Mouse (Mus musculus): ENCODE measurements around the gene Ubc. TPM values are rescaled to one million over a fixed set of nuclear protein-coding genes. Genes with fewer than 3 reads are reported as not detected.
A peak's percentile ranks its signal among the peaks of the same experiment; 100 is the strongest.
"Not testable (repeated sequence)": the region's sequence is repeated elsewhere in the genome, so short reads cannot be mapped to it uniquely, and the experiment has no call there.

The Ubc gene
- polyA plus RNA-seq, 1 experiment from 2014 or later: 840 TPM

DNA sequence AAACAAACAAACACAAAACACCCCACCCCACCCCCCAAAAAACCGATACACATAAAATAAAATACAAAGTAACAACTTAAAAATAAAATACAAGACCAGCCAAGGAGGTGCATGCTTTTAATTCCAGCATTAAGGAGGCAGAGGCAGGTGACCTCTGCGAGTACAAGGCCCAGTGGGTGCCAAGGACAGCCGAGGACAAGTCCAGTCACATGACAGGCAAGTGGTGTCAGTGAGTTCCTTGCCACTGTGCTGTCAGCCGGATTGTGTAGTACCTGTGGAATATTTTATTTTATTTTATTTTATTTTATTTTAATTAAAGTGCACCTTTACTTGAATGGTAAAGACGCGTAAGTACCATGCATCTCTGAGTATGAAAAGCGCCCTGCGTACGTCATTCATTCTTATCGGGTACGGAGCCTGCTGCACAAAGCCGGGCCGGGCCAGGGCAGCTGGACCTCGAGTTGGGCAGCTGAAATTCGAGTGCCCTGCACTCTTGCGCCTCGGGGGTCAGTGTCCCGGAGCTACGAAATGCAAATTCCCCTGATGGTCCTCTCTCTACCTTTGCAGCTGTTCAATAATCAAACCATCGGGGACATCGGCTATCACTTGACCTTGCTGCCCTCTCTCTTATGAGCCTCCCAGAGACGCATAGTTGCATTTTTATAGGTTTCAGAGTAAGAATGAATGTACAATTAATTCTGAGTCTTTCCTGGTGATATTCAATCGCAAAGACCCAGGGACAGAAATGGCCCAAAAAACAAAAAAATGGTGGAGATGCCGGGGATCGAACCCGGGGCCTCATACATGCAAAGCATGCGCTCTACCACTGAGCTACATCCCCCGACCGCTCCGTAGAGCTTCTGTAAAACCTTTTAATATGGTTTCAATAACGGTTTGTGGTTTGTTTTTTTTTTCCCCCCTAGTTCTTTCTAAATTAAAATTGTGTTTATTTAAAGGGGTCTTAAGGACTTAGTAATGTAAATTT is 13.8 kb upstream of the Ubc start:
- H3K27me3 ChIP-seq (replicated peaks): no peaks in the 10 kb centered on the region
- H3K9ac ChIP-seq: peak overlapping the region; percentile 69
- no peaks in the 10 kb centered on the region for H3K9me3 ChIP-seq (replicated peaks)
- ATAC-seq (ENCODE audit: insufficient number of reproducible peaks, low FRiP score): peak; percentile 49
- WGBS: 11% methylated on average over 31 of the region's 31 CpGs
- H3K4me2 ChIP-seq: peak overlapping the region; percentile 80
- no peaks in the 10 kb centered on the region for H3K36me3 ChIP-seq
- H3K27ac ChIP-seq (ENCODE audit: poor library complexity, severe bottlenecking): peak overlapping the region; percentile 64; the same call in 1 of the 2 replicates
- H3K4me3 ChIP-seq: peak overlapping the region; percentile 52
- peaks cover 17% of the 10 kb centered on the region for H3K4me1 ChIP-seq (replicated peaks)

DNA sequence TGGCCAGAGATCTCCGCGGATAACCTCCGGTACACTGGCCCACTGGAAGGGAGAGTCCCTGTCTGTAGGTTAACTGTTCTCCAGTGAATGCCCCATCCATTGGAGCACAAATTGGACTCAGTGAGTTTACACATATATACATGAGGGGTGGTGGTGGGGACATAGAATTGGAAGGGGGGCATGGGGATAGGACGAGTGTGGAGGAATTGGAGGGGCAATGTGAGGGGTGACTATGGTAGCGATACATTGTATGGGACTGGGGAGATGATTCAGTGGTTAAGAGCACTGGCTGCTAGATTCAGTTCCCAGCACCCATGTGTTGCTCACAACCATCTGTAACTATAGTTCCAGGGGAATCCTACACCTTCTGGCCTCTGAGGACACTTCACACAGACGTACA is 13.0 kb upstream of the Ubc start:
- H3K9me3 ChIP-seq (replicated peaks): no peaks in the 10 kb centered on the region
- no peak for ATAC-seq (ENCODE audit: insufficient number of reproducible peaks, low FRiP score)
- WGBS: 53% methylated on average over 6 of the region's 6 CpGs
- H3K4me3 ChIP-seq: no peak overlapping the region
- H3K9ac ChIP-seq: no peak overlapping the region
- no peaks in the 10 kb centered on the region for H3K36me3 ChIP-seq
- no peaks in the 10 kb centered on the region for H3K27me3 ChIP-seq (replicated peaks)
- H3K4me1 ChIP-seq (replicated peaks): peaks cover 14% of the 10 kb centered on the region
- H3K4me2 ChIP-seq: no peak overlapping the region
- 0 out of 2 replicates have a peak overlapping the region, but pooled peaks have one; percentile 64 for H3K27ac ChIP-seq (ENCODE audit: poor library complexity, severe bottlenecking)

DNA sequence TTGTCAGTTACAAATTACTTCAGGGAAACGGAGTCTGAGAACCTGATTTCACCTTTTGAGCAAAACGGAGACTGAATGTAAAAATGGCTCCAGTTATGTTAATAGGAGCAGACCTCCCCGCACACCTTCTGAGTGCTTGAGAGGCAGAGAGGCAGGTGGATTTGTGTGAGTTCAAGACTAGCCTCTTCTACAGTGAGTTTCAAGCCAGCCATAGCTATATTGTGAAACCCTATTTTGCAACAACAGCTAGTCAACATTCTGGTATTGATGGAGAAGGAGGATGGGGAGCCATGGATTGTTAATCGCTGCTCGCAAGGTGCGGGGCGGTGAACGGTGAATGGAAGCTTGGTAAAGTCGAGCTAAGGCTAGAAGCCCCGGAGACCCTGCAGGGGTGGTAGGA is 12.5 kb upstream of the Ubc start:
- Histone ChIP-seq H3K4me2 (no peak overlapping the region), H3K27me3 (replicated peaks) (no peaks in the 10 kb centered on the region), H3K9me3 (replicated peaks) (no peaks in the 10 kb centered on the region), H3K27ac (ENCODE audit: poor library complexity, severe bottlenecking) (no peak overlapping the region), H3K4me1 (replicated peaks) (peaks cover 12% of the 10 kb centered on the region), H3K9ac (no peak overlapping the region), H3K4me3 (no peak overlapping the region), H3K36me3 (no peaks in the 10 kb centered on the region)
- ATAC-seq (ENCODE audit: insufficient number of reproducible peaks, low FRiP score): no peak
- WGBS: 54% methylated on average over 10 of the region's 10 CpGs

DNA sequence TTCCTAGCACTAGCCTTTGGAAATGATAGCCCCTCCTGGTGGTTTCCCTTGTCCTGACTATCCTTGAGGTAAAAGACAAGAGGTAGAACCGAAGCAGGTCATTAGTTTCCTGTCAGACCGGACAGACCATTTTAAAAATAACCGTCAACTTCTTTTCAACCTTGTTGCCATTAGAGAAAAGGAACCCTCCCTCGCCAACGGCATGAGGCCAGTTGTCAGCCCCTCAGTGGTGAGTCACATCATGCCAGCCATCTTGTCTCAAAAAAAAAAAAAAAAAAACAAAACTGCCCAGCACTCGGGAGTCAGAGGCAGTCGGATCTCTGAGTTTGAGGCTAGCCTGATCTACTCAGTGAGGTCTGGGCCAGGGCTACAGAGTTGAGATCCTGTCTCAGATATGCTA is 10.9 kb upstream of the Ubc start:
- no peak overlapping the region for H3K4me2 ChIP-seq
- peaks cover 5% of the 10 kb centered on the region; the same call in 1 of the 2 replicates for H3K27me3 ChIP-seq (replicated peaks)
- H3K9me3 ChIP-seq (replicated peaks): no peaks in the 10 kb centered on the region
- WGBS: 41% methylated on average over 7 of the region's 7 CpGs
- no peak for ATAC-seq (ENCODE audit: insufficient number of reproducible peaks, low FRiP score)
- H3K4me1 ChIP-seq (replicated peaks): 0 out of 2 replicates have a peak, but pooled peaks cover 3% of the 10 kb centered on the region
- H3K4me3 ChIP-seq: no peak overlapping the region
- H3K27ac ChIP-seq (ENCODE audit: poor library complexity, severe bottlenecking): no peak overlapping the region
- no peak overlapping the region for H3K9ac ChIP-seq
- H3K36me3 ChIP-seq: no peaks in the 10 kb centered on the region

DNA sequence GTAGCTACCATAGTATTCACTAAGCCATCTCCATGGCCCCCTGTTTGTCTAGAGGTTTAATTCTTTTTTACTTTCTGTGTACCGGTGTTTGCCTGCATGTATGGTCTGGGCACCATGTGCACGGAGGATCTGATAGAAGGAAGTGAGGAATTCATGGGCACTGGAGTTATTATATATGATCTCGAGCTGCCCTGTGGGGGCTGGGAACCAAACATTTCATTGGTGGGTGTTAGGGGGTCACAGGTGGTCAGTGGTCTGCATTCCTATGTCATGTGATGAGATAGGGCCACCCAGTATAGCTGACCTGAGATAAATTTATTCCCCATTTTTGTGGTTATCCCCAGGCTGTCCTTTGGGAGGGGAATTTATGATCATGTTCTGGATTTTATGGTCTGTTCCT is 5.0 kb upstream of the Ubc start:
- Histone ChIP-seq H3K9me3 (replicated peaks) (no peaks in the 10 kb centered on the region), H3K4me3 (peak overlapping the region; percentile 34; the same call in 1 of the 2 replicates), H3K27ac (ENCODE audit: poor library complexity, severe bottlenecking) (peak overlapping the region; percentile 100), H3K27me3 (replicated peaks) (peaks cover 5% of the 10 kb centered on the region; the same call in 1 of the 2 replicates), H3K36me3 (no peaks in the 10 kb centered on the region), H3K4me2 (peak overlapping the region; percentile 65; the same call in 1 of the 2 replicates), H3K4me1 (replicated peaks) (peaks cover 35% of the 10 kb centered on the region), H3K9ac (no peak overlapping the region)
- no peak for ATAC-seq (ENCODE audit: insufficient number of reproducible peaks, low FRiP score)
- 72% methylated on average over 3 of the region's 3 CpGs for WGBS

DNA sequence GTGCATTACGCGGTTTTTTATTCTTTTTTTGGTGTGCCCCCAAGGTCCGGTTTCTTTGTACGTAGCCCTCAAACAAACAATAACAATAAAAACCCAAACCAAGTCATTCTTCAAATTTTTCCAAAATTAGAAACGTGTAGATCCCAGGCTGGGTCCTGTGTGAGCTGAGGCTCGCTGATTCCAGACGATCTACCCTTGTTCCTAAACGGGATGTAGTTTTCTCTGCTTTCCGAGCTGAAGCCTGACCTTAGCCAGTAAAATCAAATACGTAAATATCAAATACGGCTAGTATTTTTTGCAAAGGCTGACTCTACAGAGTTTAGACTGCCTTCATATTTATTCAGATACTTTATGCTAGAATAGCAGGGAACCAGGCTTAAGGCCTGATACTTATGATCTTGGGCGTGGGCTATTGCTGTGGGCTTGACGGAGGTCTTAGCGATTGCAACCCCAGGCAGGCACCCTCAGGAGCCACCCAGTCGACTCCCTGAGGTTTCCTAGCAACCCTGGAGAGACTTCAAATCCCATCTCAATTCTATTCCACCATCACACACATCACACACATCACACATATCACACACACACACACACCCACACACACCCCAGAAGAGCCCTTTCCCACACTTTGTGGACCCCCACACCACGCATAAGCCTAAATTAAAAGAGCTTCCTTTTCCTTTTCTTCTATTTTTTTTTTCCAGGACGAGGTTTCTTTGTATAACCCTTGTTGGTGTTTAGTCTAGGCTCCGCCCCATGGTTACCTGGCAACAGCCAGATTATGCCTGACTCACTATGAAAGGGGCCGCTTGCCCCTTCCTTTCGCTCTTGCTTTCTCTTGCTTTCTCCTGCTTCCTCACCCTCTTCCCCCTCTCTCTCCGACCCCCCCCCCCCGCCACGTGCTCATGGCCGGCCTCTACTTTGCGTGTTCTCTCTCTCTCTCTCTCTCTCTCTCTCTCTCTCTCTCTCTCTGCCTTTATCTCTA is 3.9 kb upstream of the Ubc start:
- peak overlapping the region; percentile 76 for H3K9ac ChIP-seq
- H3K4me3 ChIP-seq: peak overlapping the region; percentile 34
- 19% methylated on average over 22 of the region's 25 CpGs for WGBS
- H3K9me3 ChIP-seq (replicated peaks): no peaks in the 10 kb centered on the region
- H3K27me3 ChIP-seq (replicated peaks): peaks cover 5% of the 10 kb centered on the region; the same call in 1 of the 2 replicates
- H3K27ac ChIP-seq (ENCODE audit: poor library complexity, severe bottlenecking): peak overlapping the region; percentile 100
- H3K36me3 ChIP-seq: no peaks in the 10 kb centered on the region
- peak; percentile 68 for ATAC-seq (ENCODE audit: insufficient number of reproducible peaks, low FRiP score)
- peak overlapping the region; percentile 65 for H3K4me2 ChIP-seq
- H3K4me1 ChIP-seq (replicated peaks): peaks cover 35% of the 10 kb centered on the region

DNA sequence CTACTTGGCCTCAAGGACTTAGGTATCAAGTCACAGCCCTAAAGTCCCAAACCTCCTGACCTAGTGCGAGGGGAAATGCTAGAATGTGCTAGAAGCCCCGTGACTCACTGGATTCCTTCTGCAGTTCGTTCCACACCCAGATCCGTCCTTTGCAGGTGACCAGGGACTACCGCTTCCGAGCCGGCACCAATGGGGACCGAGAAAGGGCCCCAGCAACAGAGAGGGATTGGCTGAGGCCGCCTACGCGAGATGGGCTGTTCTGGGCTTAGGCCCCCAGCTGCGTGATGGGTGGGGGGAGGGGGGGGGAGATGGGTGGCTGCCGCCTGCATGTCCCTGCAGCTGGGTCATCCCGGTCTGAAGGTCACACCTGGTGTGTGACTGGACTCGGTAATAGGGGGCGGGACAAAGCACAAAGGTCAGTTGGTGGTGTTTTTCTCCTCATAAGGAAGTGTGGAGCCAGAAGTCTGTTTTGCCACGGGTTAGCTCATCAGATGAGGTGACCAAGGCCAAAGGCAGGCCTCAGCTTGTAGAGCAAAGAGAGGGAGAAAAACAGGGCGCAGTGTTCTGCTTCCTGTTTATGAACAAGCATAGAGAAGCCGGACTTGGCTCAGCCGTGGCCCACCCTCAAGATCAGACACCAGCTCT is 3.1 kb upstream of the Ubc start:
- H3K4me1 ChIP-seq (replicated peaks): peaks cover 35% of the 10 kb centered on the region
- no peaks in the 10 kb centered on the region for H3K9me3 ChIP-seq (replicated peaks)
- peak overlapping the region; percentile 76 for H3K9ac ChIP-seq
- peaks cover 5% of the 10 kb centered on the region; the same call in 1 of the 2 replicates for H3K27me3 ChIP-seq (replicated peaks)
- H3K27ac ChIP-seq (ENCODE audit: poor library complexity, severe bottlenecking): peak overlapping the region; percentile 100
- no peaks in the 10 kb centered on the region for H3K36me3 ChIP-seq
- H3K4me3 ChIP-seq: peak overlapping the region; percentile 34
- peak overlapping the region; percentile 65 for H3K4me2 ChIP-seq
- ATAC-seq (ENCODE audit: insufficient number of reproducible peaks, low FRiP score): peak; percentile 92
- WGBS: under 1% methylated on average over 20 of the region's 20 CpGs

DNA sequence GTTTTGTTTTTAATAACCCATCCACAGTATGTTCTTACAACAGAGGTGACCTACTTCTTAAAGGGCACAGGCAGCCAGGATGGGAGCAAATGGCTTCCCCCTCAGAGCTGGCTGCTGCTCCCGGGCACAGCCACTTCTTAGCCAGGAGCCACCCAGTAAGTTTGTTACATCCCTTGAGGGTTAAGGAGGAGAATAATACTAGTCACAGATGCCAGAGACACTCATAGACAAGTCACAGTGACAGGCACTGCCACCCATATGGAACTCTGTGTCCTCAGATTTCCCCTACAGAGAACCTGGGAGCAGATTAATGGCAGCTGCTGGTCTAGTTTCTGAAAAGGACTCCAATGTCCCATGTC is 2.6 kb upstream of the Ubc start:
- peak overlapping the region; percentile 57; the same call in 1 of the 2 replicates for H3K9ac ChIP-seq
- H3K4me3 ChIP-seq: peak overlapping the region; percentile 34
- peak overlapping the region; percentile 100 for H3K27ac ChIP-seq (ENCODE audit: poor library complexity, severe bottlenecking)
- peaks cover 35% of the 10 kb centered on the region for H3K4me1 ChIP-seq (replicated peaks)
- H3K4me2 ChIP-seq: peak overlapping the region; percentile 65
- no peaks in the 10 kb centered on the region for H3K9me3 ChIP-seq (replicated peaks)
- no peaks in the 10 kb centered on the region for H3K36me3 ChIP-seq
- no peak for ATAC-seq (ENCODE audit: insufficient number of reproducible peaks, low FRiP score)
- WGBS: 45% methylated on average over 1 of the region's 1 CpGs
- H3K27me3 ChIP-seq (replicated peaks): peaks cover 5% of the 10 kb centered on the region; the same call in 1 of the 2 replicates

DNA sequence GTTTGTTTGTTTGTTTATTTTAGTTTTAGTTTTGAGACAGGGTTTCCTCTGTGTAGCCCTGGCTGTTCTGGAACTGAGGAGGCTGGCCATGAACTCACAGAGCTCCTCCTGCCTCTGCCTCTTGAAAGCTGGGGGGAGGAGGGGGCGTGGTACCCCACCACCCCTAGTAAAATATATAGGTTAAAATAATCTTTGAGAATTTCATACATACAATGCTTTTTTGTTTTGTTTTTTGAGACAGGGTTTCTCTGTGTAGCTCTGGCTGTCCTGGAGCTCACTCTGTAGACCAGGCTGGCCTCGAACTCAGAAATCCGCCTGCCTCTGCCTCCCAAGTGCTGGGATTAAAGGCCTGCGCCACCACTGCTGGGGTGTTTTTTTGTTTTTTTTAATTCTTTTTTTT is 2.2 kb upstream of the Ubc start:
- H3K4me2 ChIP-seq; H3K4me3 ChIP-seq; H3K27me3 ChIP-seq (replicated peaks); H3K36me3 ChIP-seq; ATAC-seq (ENCODE audit: insufficient number of reproducible peaks, low FRiP score); H3K9ac ChIP-seq; H3K9me3 ChIP-seq (replicated peaks): not testable (repeated sequence)
- 90% methylated on average over 4 of the region's 4 CpGs for WGBS
- Histone ChIP-seq H3K4me1 (replicated peaks) (peaks cover 35% of the 10 kb centered on the region), H3K27ac (ENCODE audit: poor library complexity, severe bottlenecking) (peak overlapping the region; percentile 100)

DNA sequence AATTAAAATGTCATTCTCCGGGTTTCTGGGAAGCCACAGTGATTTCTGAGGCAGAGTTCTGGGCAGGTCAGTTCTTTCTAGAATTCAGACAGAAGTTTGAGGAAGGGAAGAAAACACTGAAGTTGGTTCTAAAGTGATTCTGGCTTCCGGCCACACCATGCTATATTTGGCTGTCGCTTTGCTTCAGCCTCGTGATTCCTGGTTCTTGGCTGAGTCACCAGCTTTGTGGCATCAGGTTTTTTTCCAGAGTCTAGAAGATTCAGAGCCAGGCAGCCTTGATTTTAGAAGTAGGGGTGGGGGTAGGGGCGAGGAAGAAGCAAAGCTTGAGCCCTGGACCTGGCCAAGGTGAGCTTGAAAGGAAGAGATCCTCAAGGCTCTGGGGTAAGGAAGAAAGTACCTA is 1.6 kb upstream of the Ubc start:
- no peaks in the 10 kb centered on the region for H3K36me3 ChIP-seq
- no peak overlapping the region for H3K4me2 ChIP-seq
- no peak for ATAC-seq (ENCODE audit: insufficient number of reproducible peaks, low FRiP score)
- H3K27me3 ChIP-seq (replicated peaks): no peaks in the 10 kb centered on the region
- 51% methylated on average over 5 of the region's 5 CpGs for WGBS
- peak overlapping the region; percentile 100 for H3K27ac ChIP-seq (ENCODE audit: poor library complexity, severe bottlenecking)
- no peak overlapping the region for H3K4me3 ChIP-seq
- H3K9me3 ChIP-seq (replicated peaks): no peaks in the 10 kb centered on the region
- no peak overlapping the region for H3K9ac ChIP-seq
- peaks cover 35% of the 10 kb centered on the region for H3K4me1 ChIP-seq (replicated peaks)
